Mouse (Mus musculus): ENCODE measurements around the gene Lipc.

DNA sequence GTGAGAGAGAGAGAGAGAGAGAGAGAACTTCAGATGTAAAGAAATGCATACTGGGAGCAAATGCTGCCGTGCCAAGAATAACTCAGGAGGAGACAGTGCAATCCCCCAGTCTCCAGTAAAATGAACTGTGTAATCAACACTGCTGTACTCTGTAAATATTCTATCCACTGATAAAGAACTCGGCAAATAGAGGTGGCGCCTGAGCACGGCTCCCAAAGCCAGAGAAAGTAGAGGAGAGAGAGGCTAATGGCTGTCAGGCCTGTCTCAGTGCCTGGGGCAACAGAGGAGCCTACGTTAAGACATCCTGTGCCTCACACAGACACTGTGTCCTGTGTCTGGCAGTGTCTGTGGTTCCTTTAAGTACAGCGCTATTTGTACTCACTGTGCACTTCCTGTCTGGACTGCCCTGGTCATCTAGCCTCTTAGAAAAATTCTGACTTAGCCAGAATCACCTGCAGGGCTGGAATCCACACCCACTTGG lies 111.1 kb downstream of the Lipc start:
- TF ChIP-seq POLR2AphosphoS2 (IDR thresholded peaks at IDR 0.05; ENCODE audit: insufficient read length, low read depth) (no peak), USF1 (IDR thresholded peaks at IDR 0.05; ENCODE audit: low read depth) (no peak)

Data from myocyte (in vitro differentiated cells).